Mouse (Mus musculus) megakaryocyte, embryonic 14.5 days (primary cell): ENCODE data around the gene H6pd.

Experiments used
- FLI1 ChIP-seq: IDR thresholded peaks from 2 replicates; pipeline ENCODE4 v1.6.1; 2012; ENCODE audit warnings: low read length, inconsistent platforms, mixed read lengths
- GATA1 ChIP-seq: IDR thresholded peaks from 3 replicates; pipeline ENCODE4 v1.6.1; 2012; ENCODE audit warnings: mixed read lengths, low read length, inconsistent platforms, borderline replicate concordance

GRCm38 (mm10) chr4:150033261-150033671 is 24.4 kb upstream of the H6pd start:
- TF ChIP-seq GATA1, result no peak
- no peak for TF ChIP-seq FLI1
